Mouse (Mus musculus): ENCODE measurements at regions not wholly inside any gene's neighbourhood (a gene's known extent, or its start where the extent isn't known, plus 50 kb on each side); places are given as distances from the start of the nearest gene placed in this dataset.
A peak's percentile ranks its signal among the peaks of the same experiment; 100 is the strongest.

GRCm38 (mm10) chr6:117249230-117249921, 81.0 kb downstream of the Cxcl12 start:
- TF ChIP-seq CTCF (IDR thresholded peaks at IDR 0.05) (peak; percentile 68), EP300 (IDR thresholded peaks at IDR 0.05) (no peak)

Measured in lung, postnatal 0 days (tissue).